Mouse (Mus musculus): ENCODE results near the gene Kif11. TPM values are rescaled to one million over a fixed set of nuclear protein-coding genes. Genes with fewer than 3 reads are reported as not detected.

Kif11 gene
- polyA plus RNA-seq, 1 experiment from 2014 or later = 29.4 TPM

- ATAC-seq = no peak
- TF ChIP-seq CTCF (IDR thresholded peaks at IDR 0.05) = no peak
- CTCF ChIA-PET = interaction anchor here (0.9 to 1.8 kb wide), 4 partner anchors 8 to 109 kb away, joined by 3 to 4 read pairs (median 3); no protein-coding TSS in a partner anchor
- H3K27me3 ChIP-seq = peaks cover 19% of the 10 kb centered on the region
- in situ Hi-C loops (cut with MboI; ENCODE audit: low pct_unique_long_range_greater_than_20kb) = no loop called here
- POLR2A ChIA-PET = no interaction called here
- DNase-seq (ENCODE audit: low read depth, low spot score) = no peak
Observed at GRCm38 (mm10) chr19:37431139-37431756, 55.0 kb downstream of the Kif11 start.

GRCm38 (mm10) chr19:37432868-37433570 is 56.8 kb downstream of the Kif11 start:
- no peak for TF ChIP-seq CTCF (IDR thresholded peaks at IDR 0.05)
- peaks cover 19% of the 10 kb centered on the region for H3K27me3 ChIP-seq
- ChIA-PET CTCF (interaction anchor here (1.2 to 2.0 kb wide), 3 partner anchors 10 to 13 kb away, joined by 3 to 10 read pairs (median 3); no protein-coding TSS in a partner anchor), POLR2A (no interaction called here)
- no peak for DNase-seq (ENCODE audit: low read depth, low spot score)
- no peak for ATAC-seq
- in situ Hi-C loops (cut with MboI; ENCODE audit: low pct_unique_long_range_greater_than_20kb) = no loop called here

GRCm38 (mm10) chr19:37433895-37434262 is 57.7 kb downstream of the Kif11 start:
- no peak for TF ChIP-seq CTCF (IDR thresholded peaks at IDR 0.05)
- POLR2A ChIA-PET = no interaction called here
- peaks cover 16% of the 10 kb centered on the region for H3K27me3 ChIP-seq
- DNase-seq (ENCODE audit: low read depth, low spot score) (no peak), ATAC-seq (peak; percentile 11)
- CTCF ChIA-PET = interaction anchor here (1.2 to 2.0 kb wide), 3 partner anchors 10 to 14 kb away, joined by 3 to 10 read pairs (median 3); no protein-coding TSS in a partner anchor
- in situ Hi-C loops (cut with MboI; ENCODE audit: low pct_unique_long_range_greater_than_20kb) = no loop called here

DNA sequence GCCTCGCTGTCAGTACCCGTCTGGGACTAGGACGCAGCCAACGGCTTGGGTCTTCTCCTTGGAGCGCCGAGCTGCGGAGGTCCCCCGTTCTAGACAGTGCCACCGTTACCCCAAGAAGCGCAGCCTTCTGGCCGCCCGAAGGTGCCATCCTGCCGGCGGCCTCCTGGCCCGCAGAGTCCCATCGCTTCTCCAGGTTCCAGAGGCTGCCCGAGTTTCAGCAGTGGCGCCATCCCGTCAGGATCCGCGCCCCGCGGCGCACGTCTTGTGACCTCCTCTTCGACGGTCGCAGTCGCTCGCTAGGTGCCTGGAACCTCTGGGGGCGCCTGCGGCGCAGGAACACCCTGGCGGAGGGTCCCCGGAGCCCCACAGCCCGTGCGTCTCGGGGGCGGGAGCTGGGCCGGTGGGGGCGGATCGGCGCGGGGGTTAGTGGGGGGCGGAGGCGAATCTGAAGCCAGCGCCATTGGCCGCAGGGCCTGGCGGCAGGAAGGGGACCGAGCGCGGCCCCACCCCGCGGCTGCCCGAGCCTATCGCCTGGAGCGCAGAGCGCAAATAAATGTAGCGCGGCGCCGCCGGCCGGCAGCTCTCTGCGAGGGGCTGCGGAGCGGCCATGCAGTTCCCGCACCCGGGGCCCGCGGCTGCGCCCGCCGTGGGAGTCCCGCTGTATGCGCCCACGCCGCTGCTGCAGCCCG is 58.2 kb downstream of the Kif11 start, which contains the start of gene Hhex:
Hhex (plus strand) TSS at position 548 of the 689 bp plus-strand sequence.
- ATAC-seq = peak; percentile 86
- DNase-seq (ENCODE audit: low read depth, low spot score) = no peak
- TF ChIP-seq CTCF (IDR thresholded peaks at IDR 0.05) = no peak
- CTCF ChIA-PET = interaction anchor here (1.2 to 2.0 kb wide), 3 partner anchors 9 to 11 kb away, joined by 3 to 10 read pairs (median 3); no protein-coding TSS in a partner anchor
- in situ Hi-C loops (cut with MboI; ENCODE audit: low pct_unique_long_range_greater_than_20kb) = no loop called here
- peaks cover 15% of the 10 kb centered on the region for H3K27me3 ChIP-seq
- POLR2A ChIA-PET = no interaction called here

DNA sequence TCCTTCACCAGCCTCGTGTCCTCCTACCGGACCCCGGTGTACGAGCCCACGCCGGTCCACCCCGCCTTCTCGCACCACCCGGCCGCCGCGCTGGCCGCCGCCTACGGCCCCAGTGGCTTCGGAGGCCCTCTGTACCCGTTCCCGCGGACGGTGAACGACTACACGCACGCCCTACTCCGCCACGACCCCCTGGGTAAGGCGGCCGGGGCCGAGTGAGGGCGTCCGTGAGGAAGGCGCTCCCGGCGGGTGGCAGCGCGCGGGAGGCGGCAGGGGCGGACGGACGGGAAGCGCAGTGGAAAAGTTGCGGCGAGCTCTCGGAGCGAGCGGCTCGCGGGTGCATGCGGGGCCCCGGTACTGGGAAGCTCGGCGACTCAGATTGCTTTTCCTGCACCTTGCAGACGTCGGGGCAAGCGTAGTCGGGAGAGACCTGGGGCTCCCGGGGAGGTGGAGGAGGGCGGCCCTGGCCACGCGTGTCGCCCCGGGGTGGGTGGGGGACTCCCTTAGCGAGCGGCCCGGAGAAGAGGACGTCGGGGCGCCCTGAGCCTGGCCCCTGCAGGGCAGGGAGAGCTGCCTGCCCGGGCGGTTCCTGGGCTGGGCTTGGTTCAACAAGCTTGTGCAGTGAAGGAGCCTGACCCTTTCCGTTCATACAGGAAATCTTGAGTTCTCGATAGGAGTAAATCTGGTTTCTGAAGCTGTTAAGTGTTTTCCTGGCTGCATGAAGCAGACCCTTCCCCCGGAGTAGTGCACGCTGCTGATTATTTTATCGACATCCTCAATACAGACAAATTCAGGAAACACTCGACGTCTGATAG is 59.0 kb downstream of the Kif11 start:
- no peak for DNase-seq (ENCODE audit: low read depth, low spot score)
- TF ChIP-seq CTCF (IDR thresholded peaks at IDR 0.05) = no peak
- in situ Hi-C loops (cut with MboI; ENCODE audit: low pct_unique_long_range_greater_than_20kb) = no loop called here
- peak; percentile 51 for ATAC-seq
- ChIA-PET CTCF (interaction anchor here (1.2 to 2.0 kb wide), 2 partner anchors 8 to 12 kb away, joined by 3 to 10 read pairs; no protein-coding TSS in a partner anchor), POLR2A (no interaction called here)
- H3K27me3 ChIP-seq = peaks cover 13% of the 10 kb centered on the region

- ChIA-PET POLR2A (interaction anchor here (1.1 kb wide), 1 partner anchor 12 kb away, joined by 3 read pairs; no protein-coding TSS in a partner anchor), CTCF (no interaction called here)
- H3K27me3 ChIP-seq = peaks cover 13% of the 10 kb centered on the region
- in situ Hi-C loops (cut with MboI; ENCODE audit: low pct_unique_long_range_greater_than_20kb) = no loop called here
- ATAC-seq = no peak
- TF ChIP-seq CTCF (IDR thresholded peaks at IDR 0.05) = no peak
- no peak for DNase-seq (ENCODE audit: low read depth, low spot score)
Observed at GRCm38 (mm10) chr19:37435853-37436174, 59.6 kb downstream of the Kif11 start.

DNA sequence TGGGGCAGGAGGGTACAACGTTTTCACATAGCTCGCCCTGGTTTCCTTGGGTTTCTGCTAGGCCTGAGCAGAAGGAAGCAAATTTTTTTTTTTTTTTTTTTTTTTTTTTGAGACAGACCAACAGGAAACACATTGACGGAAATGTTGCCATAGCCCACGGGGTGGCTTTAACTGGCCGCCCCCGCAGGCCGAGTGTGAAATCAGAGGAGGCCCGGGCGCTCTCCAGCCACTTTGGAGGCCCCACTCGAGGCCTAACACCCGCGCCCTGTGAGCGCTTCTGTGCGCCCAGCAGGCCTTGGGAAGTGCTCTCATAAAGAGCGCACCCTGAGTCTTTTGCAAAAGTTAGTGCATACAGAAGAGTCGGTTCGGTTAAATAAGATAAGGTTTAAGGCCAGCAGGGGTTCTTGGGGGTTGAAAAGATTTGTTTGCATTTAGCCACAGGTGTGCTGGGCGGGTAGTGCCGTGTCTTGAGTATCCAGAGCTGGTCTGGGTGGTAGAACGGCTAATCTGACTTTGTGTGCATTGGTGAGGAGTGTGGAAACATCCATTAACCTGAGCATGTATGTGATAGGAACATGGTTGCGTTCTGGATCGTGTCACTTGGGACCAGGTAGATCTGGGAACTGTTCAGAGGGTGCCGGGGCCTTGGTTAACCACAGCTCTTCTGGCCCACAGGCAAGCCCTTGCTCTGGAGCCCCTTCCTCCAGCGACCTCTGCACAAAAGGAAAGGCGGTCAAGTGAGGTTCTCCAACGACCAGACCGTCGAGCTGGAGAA is 60.5 kb downstream of the Kif11 start:
- no peak for DNase-seq (ENCODE audit: low read depth, low spot score)
- ChIA-PET POLR2A (interaction anchor here (1.1 kb wide), 1 partner anchor 12 kb away, joined by 3 read pairs; no protein-coding TSS in a partner anchor), CTCF (no interaction called here)
- TF ChIP-seq CTCF (IDR thresholded peaks at IDR 0.05) = no peak
- in situ Hi-C loops (cut with MboI; ENCODE audit: low pct_unique_long_range_greater_than_20kb) = no loop called here
- no peak for ATAC-seq
- peaks cover 13% of the 10 kb centered on the region for H3K27me3 ChIP-seq

- in situ Hi-C loops (cut with MboI; ENCODE audit: low pct_unique_long_range_greater_than_20kb) = no loop called here
- ATAC-seq (no peak), DNase-seq (ENCODE audit: low read depth, low spot score) (no peak)
- ChIA-PET CTCF (no interaction called here), POLR2A (no interaction called here)
- no peak for TF ChIP-seq CTCF (IDR thresholded peaks at IDR 0.05)
- H3K27me3 ChIP-seq = peaks cover 13% of the 10 kb centered on the region
Observed at GRCm38 (mm10) chr19:37437289-37437606, 61.0 kb downstream of the Kif11 start.

DNA sequence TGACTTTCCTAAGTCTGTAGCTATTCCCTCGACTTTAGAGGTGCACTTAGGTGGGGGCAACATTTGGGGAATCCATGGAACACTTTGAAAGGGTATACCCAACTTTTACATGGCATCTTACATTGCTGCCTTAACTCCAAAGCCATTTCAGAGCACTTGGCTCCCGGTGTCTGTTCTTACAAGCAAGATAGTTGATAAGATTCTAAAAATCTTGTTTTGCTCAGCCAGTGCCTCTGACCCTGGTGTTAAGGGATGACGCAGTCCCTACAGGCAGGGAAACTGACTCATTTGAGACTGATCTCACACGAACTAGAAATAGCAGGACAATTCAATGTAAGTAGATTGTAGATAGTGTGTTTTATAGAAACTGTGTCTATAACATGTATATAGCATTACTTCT is 64.0 kb downstream of the Kif11 start:
- peaks cover 10% of the 10 kb centered on the region for H3K27me3 ChIP-seq
- ChIA-PET CTCF (no interaction called here), POLR2A (no interaction called here)
- no peak for TF ChIP-seq CTCF (IDR thresholded peaks at IDR 0.05)
- in situ Hi-C loops (cut with MboI; ENCODE audit: low pct_unique_long_range_greater_than_20kb) = no loop called here
- DNase-seq (ENCODE audit: low read depth, low spot score) (no peak), ATAC-seq (no peak)
